Comparison of ENCODE assay signal across 23 mouse cellular contexts in genomic region chr12:17250962-17251361, GRCm38 (mm10). TPM values are rescaled to one million over a fixed set of nuclear protein-coding genes. Genes with fewer than 3 reads are reported as not detected.
DNase-seq lines count a peak whose midpoint lies in the region; TF ChIP-seq lines count a peak whose summit lies in the region.
"Had no signal": no experiment of that assay in that cellular context is flagged by ENCODE, and none has a peak within 500 bp of the region (broad histone marks: within the 10 kb centered on the region; RNA-seq: fewer than 3 reads in every experiment).

No protein-coding gene starts in this region.

- H3K4me1 ChIP-seq in heart, adult 2 months (ENCODE audit: control insufficient read depth, insufficient read depth, low read length), result no peaks in the 10 kb centered on the region
- H3K4me1 ChIP-seq: hindbrain, embryonic 12.5 days had no signal

- no peak for TF ChIP-seq EP300 in heart, adult 2 months (IDR thresholded peaks at IDR 0.05; ENCODE audit: insufficient read depth, low read depth, low read length)

- no peak overlapping the region for H3K9ac ChIP-seq in heart, adult 2 months (ENCODE audit: low read depth, low read length)
- H3K9ac ChIP-seq: embryonic facial prominence, embryonic 13.5 days; forebrain, embryonic 12.5 days; forebrain, embryonic 15.5 days; hindbrain, embryonic 12.5 days; hindbrain, embryonic 15.5 days had no signal

- peak overlapping the region; percentile 20 for H3K4me2 ChIP-seq in myocyte (ENCODE audit: low read depth)
- H3K4me2 ChIP-seq: embryonic facial prominence, embryonic 13.5 days; forebrain, embryonic 12.5 days; forebrain, embryonic 15.5 days; heart, embryonic 11.5 days; hindbrain, embryonic 12.5 days; hindbrain, embryonic 15.5 days had no signal

- no peak overlapping the region for H3K27ac ChIP-seq in heart, adult 2 months
- H3K27ac ChIP-seq: embryonic facial prominence, embryonic 10.5 days; embryonic facial prominence, embryonic 13.5 days; forebrain, embryonic 12.5 days; forebrain, embryonic 15.5 days; hindbrain, embryonic 12.5 days; hindbrain, embryonic 15.5 days had no signal

- intact Hi-C loops in heart, adult 2 months (cut with DNase I), result no loop called here

- H3ac ChIP-seq in myocyte (ENCODE audit: control insufficient read depth, insufficient read length), result no peak overlapping the region

- no peak for TF ChIP-seq CTCF in heart, adult 2 months (IDR thresholded peaks at IDR 0.05)

- no peak for TF ChIP-seq POLR2A in heart, adult 2 months (IDR thresholded peaks at IDR 0.05; ENCODE audit: insufficient read depth, low read depth, low read length)
- TF ChIP-seq POLR2A in myocyte (IDR thresholded peaks at IDR 0.05; ENCODE audit: insufficient read length, low read depth), result no peak

- H3K4me3 ChIP-seq in heart, adult 2 months, result no peak overlapping the region
- H3K4me3 ChIP-seq in myocyte, result no peak overlapping the region
- H3K4me3 ChIP-seq: embryonic facial prominence, embryonic 10.5 days; embryonic facial prominence, embryonic 13.5 days; erythroblast, embryonic 14.5 days; forebrain, embryonic 12.5 days; forebrain, embryonic 15.5 days; hindbrain, embryonic 12.5 days; hindbrain, embryonic 15.5 days had no signal

- H3K27me3 ChIP-seq in heart, adult 2 months (ENCODE audit: control insufficient read depth, insufficient read depth, low read length), result no peaks in the 10 kb centered on the region
- H3K27me3 ChIP-seq in myocyte (ENCODE audit: control insufficient read depth, insufficient read depth, insufficient read length), result no peaks in the 10 kb centered on the region
- H3K27me3 ChIP-seq: hindbrain, embryonic 15.5 days; Patski had no signal

- no peaks in the 10 kb centered on the region for H3K36me3 ChIP-seq in heart, adult 2 months (ENCODE audit: control insufficient read depth, insufficient read depth, low read length)
- no peaks in the 10 kb centered on the region for H3K36me3 ChIP-seq in myocyte (ENCODE audit: control insufficient read depth, insufficient read depth)
- H3K36me3 ChIP-seq: embryonic facial prominence, embryonic 10.5 days; embryonic facial prominence, embryonic 13.5 days; forebrain, embryonic 12.5 days; forebrain, embryonic 15.5 days; hindbrain, embryonic 12.5 days; hindbrain, embryonic 15.5 days had no signal

- peak; percentile 46 for DNase-seq in heart, adult 11 months
- DNase-seq in heart, adult 2 months, result no peak
- DNase-seq in right cerebral cortex, postnatal 14 days, result peak; percentile 1
- DNase-seq in right cerebral cortex, postnatal 25 days, result no peak
- DNase-seq in embryo, embryonic 10.5 days (ENCODE audit: low spot score), result no peak
- DNase-seq: adrenal gland, postnatal 10 days; adrenal gland, postnatal 36 days; B cell, adult 2 months; cerebellum, adult 2 months; cerebellum, adult 9-11 months; cerebellum, postnatal 25 days; embryo, embryonic 11 days; gastrocnemius, postnatal 25 days had no signal

- 58% methylated on average over 8 of the region's 8 CpGs for WGBS in heart, adult 2 months

- H3K79me2 ChIP-seq in heart, adult 2 months (replicated peaks; ENCODE audit: control insufficient read depth, insufficient read depth, low read length), result no peaks in the 10 kb centered on the region
- H3K79me2 ChIP-seq in myocyte (ENCODE audit: control insufficient read depth, insufficient read depth), result no peaks in the 10 kb centered on the region

TF ChIP-seq in myocyte, 11 proteins besides CTCF, POLR2A, EP300 and RAD21:
- TF ChIP-seq USF1 (IDR thresholded peaks at IDR 0.05; ENCODE audit: low read depth), result peak; percentile 81
- TF ChIP-seq MYOD1 (IDR thresholded peaks at IDR 0.05; ENCODE audit: control insufficient read depth in 1 of 3, insufficient read length in 2 of 3, low read depth in 2 of 3), result no peak

RNA-seq across cellular contexts. Expression of gene Pdia6, which starts 15.4 kb away (rescaled TPM):
- total RNA-seq in heart, adult 2 months (2021), result 100 to 1,000 TPM; 106 to 122 TPM
- polyA plus RNA-seq in heart, adult 2 months (2012; rRNA removed), result 36.2 and 65.7 TPM in 2 replicates
- polyA plus RNA-seq in myocyte (2012; fragmentation: generic; extraction: Trizol), result 135 TPM

Comparison
In these comparisons a context has a peak if more than half of its experiments do, and no peak if none do; other contexts are left out.
1. DNase-seq: peak in heart, adult 11 months (single experiment) and right cerebral cortex, postnatal 14 days (single experiment); none in heart, adult 2 months (0 of 2), right cerebral cortex, postnatal 25 days (single experiment) and embryo, embryonic 10.5 days (single experiment).